Mouse (Mus musculus): ENCODE results near the gene Acap2. TPM values are rescaled to one million over a fixed set of nuclear protein-coding genes. Genes with fewer than 3 reads are reported as not detected.

The Acap2 gene
- polyA plus RNA-seq, 1 experiment from 2014 or later = 14.8 TPM

DNA sequence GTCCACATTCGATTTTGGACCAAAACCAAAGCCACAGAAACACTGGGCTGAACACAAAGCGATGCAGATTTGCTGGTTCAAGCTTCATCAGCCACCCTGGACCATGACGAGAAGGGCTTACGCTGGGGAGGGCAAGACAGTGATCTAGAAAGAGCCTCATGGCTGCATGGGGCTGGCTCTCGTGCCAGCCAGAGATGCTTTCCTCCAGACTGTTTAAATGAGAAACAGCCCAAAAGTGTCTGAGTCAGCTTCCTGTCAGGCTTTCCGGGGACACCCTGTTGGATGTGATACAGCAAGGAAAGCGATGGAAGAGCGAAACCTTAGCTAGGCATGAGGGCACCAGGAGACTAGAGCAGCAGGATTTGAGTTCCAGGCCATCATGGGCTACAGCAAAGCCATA, 124.6 kb downstream of the Acap2 start:
- DNase-seq (ENCODE audit: low spot score) (no peak), ATAC-seq (ENCODE audit: low FRiP score, low TSS enrichment) (no peak)
- no peaks in the 10 kb centered on the region for H3K4me1 ChIP-seq (replicated peaks; ENCODE audit: control insufficient read depth, insufficient read depth)
- no peak overlapping the region for H3K27ac ChIP-seq (replicated peaks)
- TF ChIP-seq CTCF (IDR thresholded peaks at IDR 0.05; ENCODE audit: low read depth) (no peak), EP300 (optimal IDR thresholded peaks at IDR 0.05) (no peak)
- H3K36me3 ChIP-seq (ENCODE audit: control insufficient read depth, insufficient read depth, low read length) = no peaks in the 10 kb centered on the region
- H3K27me3 ChIP-seq (ENCODE audit: control insufficient read depth, insufficient read depth, low read length) = no peaks in the 10 kb centered on the region
- H3K9me3 ChIP-seq (ENCODE audit: control insufficient read depth, low read length) = no peaks in the 10 kb centered on the region
- H3K4me2 ChIP-seq (replicated peaks; ENCODE audit: low read depth) = no peak overlapping the region
- H3K4me3 ChIP-seq (ENCODE audit: low read depth, low read length) = no peak overlapping the region
- 83% methylated on average over 8 of the region's 8 CpGs for WGBS
- H3K9ac ChIP-seq (ENCODE audit: low read length) = no peak overlapping the region

DNA sequence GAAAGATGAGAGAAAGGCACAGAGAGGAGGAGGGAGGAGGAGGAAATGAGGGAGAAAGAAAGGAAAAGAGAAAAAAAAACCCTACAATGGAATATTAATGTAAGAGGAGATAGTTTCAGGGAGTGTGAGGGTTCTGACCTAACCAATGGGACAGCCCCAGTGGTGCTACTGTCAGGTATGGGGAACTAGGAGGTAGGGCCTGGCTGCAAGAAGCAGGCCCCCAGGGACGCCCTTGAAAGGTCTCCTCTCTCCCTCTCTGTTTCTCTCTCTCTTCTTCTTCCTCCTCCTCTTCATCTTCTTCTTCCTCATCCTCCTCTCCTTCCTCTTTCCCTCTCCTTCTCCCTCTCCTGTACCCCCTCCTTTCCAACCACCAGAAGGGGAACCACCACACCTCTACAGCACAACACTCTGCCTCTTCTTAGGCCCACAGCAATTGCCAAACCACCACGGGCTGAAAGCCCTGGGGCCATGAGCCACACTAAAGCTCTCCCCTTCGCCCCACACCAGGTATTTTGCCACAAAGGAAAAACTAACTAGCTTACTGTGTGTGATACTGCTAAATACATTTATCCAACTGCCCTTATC, 126.6 kb downstream of the Acap2 start:
- Histone ChIP-seq H3K4me3 (ENCODE audit: low read depth, low read length) (no peak overlapping the region), H3K4me1 (replicated peaks; ENCODE audit: control insufficient read depth, insufficient read depth) (no peaks in the 10 kb centered on the region; the same call in 1 of the 2 replicates), H3K27me3 (ENCODE audit: control insufficient read depth, insufficient read depth, low read length) (no peaks in the 10 kb centered on the region), H3K9ac (ENCODE audit: low read length) (no peak overlapping the region), H3K27ac (replicated peaks) (no peak overlapping the region), H3K36me3 (ENCODE audit: control insufficient read depth, insufficient read depth, low read length) (no peaks in the 10 kb centered on the region), H3K4me2 (replicated peaks; ENCODE audit: low read depth) (no peak overlapping the region), H3K9me3 (ENCODE audit: control insufficient read depth, low read length) (no peaks in the 10 kb centered on the region)
- no peak for TF ChIP-seq EP300 (optimal IDR thresholded peaks at IDR 0.05)
- WGBS = 77% methylated on average over 3 of the region's 3 CpGs
- DNase-seq (ENCODE audit: low spot score) = no peak
- no peak for ATAC-seq (ENCODE audit: low FRiP score, low TSS enrichment)

DNA sequence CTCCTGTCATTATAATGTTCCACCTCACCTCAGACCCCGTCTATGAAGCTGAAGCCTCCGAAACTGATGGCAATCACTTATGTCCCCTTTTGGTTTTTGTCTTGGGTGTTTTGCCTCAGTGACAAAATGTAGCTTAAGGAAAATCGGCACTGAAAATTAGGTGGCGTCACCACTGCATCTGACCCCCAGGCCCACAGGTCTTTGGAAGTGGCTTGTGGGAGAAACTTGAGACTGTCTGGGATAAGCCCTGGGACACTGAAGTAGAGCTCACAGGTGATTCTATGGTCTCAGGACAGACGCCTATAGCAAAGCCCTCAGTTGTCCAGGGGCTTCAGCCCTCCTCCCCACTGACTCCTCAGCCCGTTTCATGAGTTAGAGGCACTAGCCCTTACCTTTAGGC, 129.3 kb downstream of the Acap2 start:
- TF ChIP-seq EP300 (optimal IDR thresholded peaks at IDR 0.05) (no peak), CTCF (IDR thresholded peaks at IDR 0.05; ENCODE audit: low read depth) (no peak)
- no peaks in the 10 kb centered on the region for H3K36me3 ChIP-seq (ENCODE audit: control insufficient read depth, insufficient read depth, low read length)

DNA sequence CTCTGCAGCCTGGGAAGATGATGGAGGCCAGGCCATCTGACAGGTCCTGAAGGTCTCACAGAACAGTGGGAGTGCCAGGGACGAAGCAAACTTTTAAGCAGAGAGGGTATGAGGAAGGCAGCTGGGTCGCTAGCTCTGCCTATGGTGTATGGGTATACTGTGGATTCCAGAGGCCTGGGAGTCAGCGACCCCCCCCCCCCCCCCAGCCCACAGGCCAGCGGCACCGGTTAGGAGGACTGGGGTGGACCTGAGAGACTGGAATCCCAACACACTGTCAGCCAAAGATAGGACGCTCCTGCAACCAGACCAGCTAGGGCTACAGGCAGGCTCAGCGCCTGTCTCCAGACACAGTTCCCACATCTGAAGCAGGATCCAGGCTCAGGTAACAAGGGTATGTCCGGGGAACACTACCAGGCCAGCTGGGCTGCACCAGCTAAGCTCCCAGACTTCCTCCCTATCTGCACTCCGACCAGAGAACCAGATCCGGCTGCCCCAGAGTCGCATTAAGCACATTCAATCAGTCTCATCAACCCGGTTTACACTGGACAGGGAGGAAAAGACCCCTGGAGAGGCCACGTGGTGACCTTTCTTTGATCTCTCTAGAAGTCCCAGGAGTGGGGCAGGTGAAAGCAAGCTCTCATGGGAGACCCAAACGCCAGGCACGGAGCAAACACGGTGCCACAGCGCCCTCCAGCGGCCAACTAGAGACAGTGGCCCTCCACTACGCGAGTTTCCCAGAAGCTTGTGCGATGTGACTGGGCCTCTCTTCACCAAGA, 130.5 kb downstream of the Acap2 start:
- DNase-seq (ENCODE audit: low spot score) (peak; percentile 89), ATAC-seq (ENCODE audit: low FRiP score, low TSS enrichment) (peak; percentile 65)
- no peak overlapping the region for H3K27ac ChIP-seq (replicated peaks)
- no peak overlapping the region for H3K9ac ChIP-seq (ENCODE audit: low read length)
- no peaks in the 10 kb centered on the region for H3K9me3 ChIP-seq (ENCODE audit: control insufficient read depth, low read length)
- H3K4me2 ChIP-seq (replicated peaks; ENCODE audit: low read depth) = peak overlapping the region; percentile 38; the same call in 1 of the 2 replicates
- H3K4me3 ChIP-seq (ENCODE audit: low read depth, low read length) = no peak overlapping the region
- WGBS = 16% methylated on average over 21 of the region's 21 CpGs
- H3K36me3 ChIP-seq (ENCODE audit: control insufficient read depth, insufficient read depth, low read length) = no peaks in the 10 kb centered on the region
- H3K27me3 ChIP-seq (ENCODE audit: control insufficient read depth, insufficient read depth, low read length) = no peaks in the 10 kb centered on the region
- TF ChIP-seq EP300 (optimal IDR thresholded peaks at IDR 0.05) (no peak), CTCF (IDR thresholded peaks at IDR 0.05; ENCODE audit: low read depth) (peak; percentile 98)
- no peaks in the 10 kb centered on the region; the same call in 1 of the 2 replicates for H3K4me1 ChIP-seq (replicated peaks; ENCODE audit: control insufficient read depth, insufficient read depth)

More for the DNA sequence above, 129.3 kb downstream of the Acap2 start:
- Histone ChIP-seq H3K27me3 (ENCODE audit: control insufficient read depth, insufficient read depth, low read length) (no peaks in the 10 kb centered on the region), H3K9me3 (ENCODE audit: control insufficient read depth, low read length) (no peaks in the 10 kb centered on the region), H3K4me1 (replicated peaks; ENCODE audit: control insufficient read depth, insufficient read depth) (no peaks in the 10 kb centered on the region; the same call in 1 of the 2 replicates), H3K9ac (ENCODE audit: low read length) (no peak overlapping the region), H3K4me2 (replicated peaks; ENCODE audit: low read depth) (no peak overlapping the region), H3K4me3 (ENCODE audit: low read depth, low read length) (no peak overlapping the region), H3K27ac (replicated peaks) (no peak overlapping the region)
- ATAC-seq (ENCODE audit: low FRiP score, low TSS enrichment) = no peak
- DNase-seq (ENCODE audit: low spot score) = no peak
- WGBS = 88% methylated on average over 6 of the region's 6 CpGs

DNA sequence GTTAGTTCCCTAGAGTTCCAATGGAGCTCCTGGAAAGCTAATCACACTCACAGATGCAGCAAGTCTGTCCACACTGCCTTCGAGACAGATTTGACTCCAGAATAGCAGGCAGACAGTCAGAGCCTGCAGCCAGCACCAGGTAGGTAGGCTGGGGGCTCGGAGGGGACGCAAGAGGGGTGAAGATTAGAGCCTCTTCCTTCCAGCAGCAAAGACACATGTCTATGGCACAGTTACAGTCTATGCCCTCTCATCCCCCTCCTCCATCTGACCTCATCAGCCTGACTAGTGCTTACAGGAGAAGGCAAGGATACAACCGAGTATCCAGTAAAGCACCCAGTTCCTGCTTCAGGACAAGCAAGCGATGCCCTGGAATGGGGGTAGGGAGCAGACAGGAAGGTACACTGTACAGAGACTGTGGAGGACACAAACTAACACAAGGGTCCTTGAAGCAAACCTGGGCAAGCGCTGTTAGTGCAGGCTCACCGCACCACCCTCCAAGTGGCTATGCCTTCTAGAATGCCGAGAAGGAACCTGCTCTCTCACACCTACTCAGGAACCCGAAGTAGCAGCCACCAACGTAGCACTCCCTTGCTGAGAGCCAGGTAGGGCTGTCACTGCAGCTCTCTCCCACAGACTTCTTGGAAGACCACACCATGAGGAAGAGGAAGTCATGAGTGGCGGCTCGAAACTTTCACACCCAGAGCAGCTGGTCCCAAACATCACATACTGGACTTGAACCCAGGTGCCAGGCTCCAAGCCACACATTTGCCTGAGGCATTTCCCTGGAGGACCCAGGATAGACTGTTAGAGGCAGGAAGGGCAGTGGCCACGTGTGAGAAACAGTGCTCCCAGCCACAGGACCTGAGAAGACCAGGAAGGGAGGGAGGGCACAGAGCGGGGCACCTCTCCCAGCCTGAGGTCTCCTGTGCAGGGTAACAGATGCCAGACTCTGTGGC, 131.6 kb downstream of the Acap2 start:
- TF ChIP-seq EP300 (optimal IDR thresholded peaks at IDR 0.05) (no peak), CTCF (IDR thresholded peaks at IDR 0.05; ENCODE audit: low read depth) (no peak)
- 82% methylated on average over 14 of the region's 14 CpGs for WGBS
- Histone ChIP-seq H3K4me1 (replicated peaks; ENCODE audit: control insufficient read depth, insufficient read depth) (no peaks in the 10 kb centered on the region; the same call in 1 of the 2 replicates), H3K4me3 (ENCODE audit: low read depth, low read length) (no peak overlapping the region), H3K4me2 (replicated peaks; ENCODE audit: low read depth) (no peak overlapping the region), H3K9ac (ENCODE audit: low read length) (no peak overlapping the region), H3K9me3 (ENCODE audit: control insufficient read depth, low read length) (no peaks in the 10 kb centered on the region), H3K27ac (replicated peaks) (no peak overlapping the region), H3K27me3 (ENCODE audit: control insufficient read depth, insufficient read depth, low read length) (no peaks in the 10 kb centered on the region), H3K36me3 (ENCODE audit: control insufficient read depth, insufficient read depth, low read length) (no peaks in the 10 kb centered on the region)
- ATAC-seq (ENCODE audit: low FRiP score, low TSS enrichment) (no peak), DNase-seq (ENCODE audit: low spot score) (no peak)
